Mouse (Mus musculus) small intestine, adult 2 months (tissue): ENCODE results near the gene Mien1. TPM values are rescaled to one million over a fixed set of nuclear protein-coding genes. Genes with fewer than 3 reads are reported as not detected.

ENCODE experiments used
- H3K27ac ChIP-seq: fragments of 200-500 bp; 2 replicates; pipeline ENCODE4 v1.5.1; 2012; ENCODE audit warnings: low read depth, low read length, control low read depth, inconsistent platforms; ENCODE audit not compliant: insufficient read depth
- H3K27me3 ChIP-seq: fragments of 200-500 bp; 2 replicates; pipeline ENCODE4 v1.6.1; 2012; ENCODE audit warnings: mild to moderate bottlenecking, moderate library complexity, low read length, inconsistent platforms; ENCODE audit not compliant: control insufficient read depth, insufficient read depth
- H3K36me3 ChIP-seq: fragments of 200-500 bp; 2 replicates; pipeline ENCODE4 v1.6.1; 2012; ENCODE audit warnings: mild to moderate bottlenecking, low read length, control low read depth, inconsistent platforms; ENCODE audit not compliant: control insufficient read depth, insufficient read depth
- H3K4me1 ChIP-seq: fragments of 200-500 bp; 2 replicates; pipeline ENCODE4 v1.6.1; 2012; ENCODE audit warnings: low read length, inconsistent platforms, mixed read lengths; ENCODE audit not compliant: control insufficient read depth, insufficient read depth, insufficient read length
- H3K4me3 ChIP-seq: fragments of 200-500 bp; 2 replicates; pipeline ENCODE4 v1.5.1; 2012; ENCODE audit warnings: low read depth, mild to moderate bottlenecking, control low read depth, inconsistent platforms, low read length, moderate library complexity
- CTCF ChIP-seq: fragments of 200-500 bp; IDR thresholded peaks from 2 replicates; pipeline ENCODE4 v1.5.1; 2012; ENCODE audit warnings: low read depth, mild to moderate bottlenecking, control low read depth, inconsistent platforms, low read length, moderate library complexity, mixed read lengths; ENCODE audit not compliant: insufficient replicate concordance, insufficient read length; ENCODE audit errors: extremely low read depth
- POLR2A ChIP-seq: fragments of 200-500 bp; IDR thresholded peaks from 2 replicates; pipeline ENCODE4 v1.6.1; 2012; ENCODE audit warnings: low read depth, mild to moderate bottlenecking, control low read depth, inconsistent platforms, low read length, moderate library complexity
- WGBS: fragments of 180-500 bp; shearing (Covaris S2); methylation state at CpG from one replicate; pipeline ENCODE4 v1.1.7; 2018; 5-methylcytosine and 5-hydroxymethylcytosine counted together
- polyA plus RNA-seq: library from polyadenylated mRNA; depleted of rRNA; stranded (reverse); fragments of >200 nt; gene quantifications from 2 replicates; pipeline ENCODE4 v1.2.3, GENCODE M21; 2012

Gene Mien1
- polyA plus RNA-seq, 1 experiment, result 37.7 TPM

- H3K27me3 ChIP-seq, result no peaks in the 10 kb centered on the region
- WGBS, result 84% methylated on average over 9 of the region's 9 CpGs
- peaks cover 8% of the 10 kb centered on the region for H3K4me1 ChIP-seq
- peaks cover 11% of the 10 kb centered on the region for H3K36me3 ChIP-seq
- H3K4me3 ChIP-seq, result no peak overlapping the region
- TF ChIP-seq POLR2A (no peak), CTCF (no peak)
- H3K27ac ChIP-seq, result peak overlapping the region; percentile 63; the same call in 1 of the 2 replicates
Observed at GRCm38 (mm10) chr11:98459860-98460259, 21.1 kb upstream of the Mien1 start.

- 29% methylated on average over 11 of the region's 11 CpGs for WGBS
- Histone ChIP-seq H3K27me3 (no peaks in the 10 kb centered on the region), H3K27ac (peak overlapping the region; percentile 63), H3K4me3 (0 out of 2 replicates have a peak overlapping the region, but pooled peaks have one; percentile 2), H3K4me1 (peaks cover 8% of the 10 kb centered on the region), H3K36me3 (peaks cover 17% of the 10 kb centered on the region)
- TF ChIP-seq POLR2A, result no peak
- TF ChIP-seq CTCF, result no peak
Observed at GRCm38 (mm10) chr11:98459071-98459741, 20.4 kb upstream of the Mien1 start.

- H3K36me3 ChIP-seq, result peaks cover 26% of the 10 kb centered on the region
- peaks cover 8% of the 10 kb centered on the region for H3K4me1 ChIP-seq
- WGBS, result 4% methylated on average over 30 of the region's 30 CpGs
- no peak for TF ChIP-seq POLR2A
- TF ChIP-seq CTCF, result no peak
- no peaks in the 10 kb centered on the region for H3K27me3 ChIP-seq
- peak overlapping the region; percentile 92 for H3K4me3 ChIP-seq
- peak overlapping the region; percentile 30 for H3K27ac ChIP-seq
Observed at GRCm38 (mm10) chr11:98458121-98458990, 19.6 kb upstream of the Mien1 start.

- TF ChIP-seq CTCF (peak; percentile 60), POLR2A (no peak; the same call in 1 of the 2 replicates)
- Histone ChIP-seq H3K27me3 (no peaks in the 10 kb centered on the region), H3K4me1 (peaks cover 8% of the 10 kb centered on the region), H3K27ac (peak overlapping the region; percentile 45; the same call in 1 of the 2 replicates), H3K4me3 (peak overlapping the region; percentile 92), H3K36me3 (peaks cover 33% of the 10 kb centered on the region)
- WGBS, result 1% methylated on average over 62 of the region's 64 CpGs
Observed at GRCm38 (mm10) chr11:98457367-98458120, 18.8 kb upstream of the Mien1 start.

- peaks cover 8% of the 10 kb centered on the region for H3K4me1 ChIP-seq
- H3K27me3 ChIP-seq, result no peaks in the 10 kb centered on the region
- H3K27ac ChIP-seq, result peak overlapping the region; percentile 45; the same call in 1 of the 2 replicates
- H3K36me3 ChIP-seq, result peaks cover 38% of the 10 kb centered on the region
- H3K4me3 ChIP-seq, result peak overlapping the region; percentile 92
- TF ChIP-seq POLR2A (no peak), CTCF (no peak)
- 14% methylated on average over 9 of the region's 9 CpGs for WGBS
Observed at GRCm38 (mm10) chr11:98456945-98457344, 18.2 kb upstream of the Mien1 start.

- peaks cover 42% of the 10 kb centered on the region for H3K36me3 ChIP-seq
- WGBS, result 44% methylated on average over 5 of the region's 5 CpGs
- no peak overlapping the region for H3K27ac ChIP-seq
- no peak for TF ChIP-seq CTCF
- TF ChIP-seq POLR2A, result no peak
- no peaks in the 10 kb centered on the region for H3K27me3 ChIP-seq
- peaks cover 8% of the 10 kb centered on the region for H3K4me1 ChIP-seq
- H3K4me3 ChIP-seq, result no peak overlapping the region
Observed at GRCm38 (mm10) chr11:98456545-98456944, 17.8 kb upstream of the Mien1 start.
